Mouse (Mus musculus) embryo, embryonic 10 days (tissue): ENCODE measurements at regions not wholly inside any gene's neighbourhood (a gene's known extent, or its start where the extent isn't known, plus 50 kb on each side); places are given as distances from the start of the nearest gene placed in this dataset.

Experiments
- DNase-seq: peaks from one replicate; pipeline ENCODE4 v3.0.0-alpha.2; 2015; ENCODE audit warnings: low spot score

- no peak for DNase-seq
Measured at GRCm38 (mm10) chr7:124671117-124671516, 688.4 kb downstream of the Hs3st4 start.

- DNase-seq, result no peak
Measured at GRCm38 (mm10) chr7:124676854-124677515, 694.3 kb downstream of the Hs3st4 start.

GRCm38 (mm10) chr7:124680561-124680960 is 697.9 kb downstream of the Hs3st4 start:
- DNase-seq, result no peak

GRCm38 (mm10) chr7:124681212-124681611 is 698.5 kb downstream of the Hs3st4 start:
- no peak for DNase-seq

GRCm38 (mm10) chr7:124681820-124682219 is 699.2 kb downstream of the Hs3st4 start:
- no peak for DNase-seq

- DNase-seq, result no peak
Measured at GRCm38 (mm10) chr7:124685424-124685823, 702.8 kb downstream of the Hs3st4 start.

- DNase-seq, result no peak
Measured at GRCm38 (mm10) chr7:124704163-124704824, 721.6 kb downstream of the Hs3st4 start.

GRCm38 (mm10) chr7:124707143-124707542 is 724.5 kb downstream of the Hs3st4 start:
- DNase-seq, result no peak

- no peak for DNase-seq
Measured at GRCm38 (mm10) chr7:124708771-124709485, 726.3 kb downstream of the Hs3st4 start.

GRCm38 (mm10) chr7:124720927-124721326 is 723.5 kb upstream of the Kdm8 start:
- DNase-seq, result no peak

GRCm38 (mm10) chr7:124742086-124742485 is 702.4 kb upstream of the Kdm8 start:
- peak; percentile 68 for DNase-seq

GRCm38 (mm10) chr7:124746321-124746720 is 698.2 kb upstream of the Kdm8 start:
- no peak for DNase-seq

GRCm38 (mm10) chr7:124748396-124748795 is 696.1 kb upstream of the Kdm8 start:
- no peak for DNase-seq

- no peak for DNase-seq
Measured at GRCm38 (mm10) chr7:124759084-124759483, 685.4 kb upstream of the Kdm8 start.

- DNase-seq, result no peak
Measured at GRCm38 (mm10) chr7:124777822-124778221, 666.7 kb upstream of the Kdm8 start.

- DNase-seq, result peak; percentile 70
Measured at GRCm38 (mm10) chr7:124782816-124783215, 661.7 kb upstream of the Kdm8 start.

- no peak for DNase-seq
Measured at GRCm38 (mm10) chr7:124784995-124785394, 659.5 kb upstream of the Kdm8 start.

- DNase-seq, result no peak
Measured at GRCm38 (mm10) chr7:124785896-124786295, 658.6 kb upstream of the Kdm8 start.

GRCm38 (mm10) chr7:124788781-124789180 is 655.7 kb upstream of the Kdm8 start:
- no peak for DNase-seq

GRCm38 (mm10) chr7:124803101-124803500 is 641.4 kb upstream of the Kdm8 start:
- DNase-seq, result no peak

GRCm38 (mm10) chr7:124834692-124835091 is 609.8 kb upstream of the Kdm8 start:
- no peak for DNase-seq

GRCm38 (mm10) chr7:124836531-124836930 is 607.9 kb upstream of the Kdm8 start:
- no peak for DNase-seq

- DNase-seq, result no peak
Measured at GRCm38 (mm10) chr7:124855056-124855455, 589.4 kb upstream of the Kdm8 start.
